Mouse (Mus musculus) cerebellum, adult 2 months (tissue): ENCODE results near the gene Tescl. TPM values are rescaled to one million over a fixed set of nuclear protein-coding genes. Genes with fewer than 3 reads are reported as not detected.
A peak's percentile ranks its signal among the peaks of the same experiment; 100 is the strongest.

Experiments used
- DNase-seq, 2 experiments: peaks; one replicate each; pipeline ENCODE4 v3.0.0; 2021
- H3K27ac ChIP-seq: fragments of 200-500 bp; 2 replicates; pipeline ENCODE4 v1.5.1; 2012; ENCODE audit warnings: low read length, control low read depth, inconsistent platforms; ENCODE audit not compliant: insufficient read depth
- H3K27me3 ChIP-seq: fragments of 200-500 bp; 2 replicates; pipeline ENCODE4 v1.6.1; 2012; ENCODE audit warnings: inconsistent platforms, mild to moderate bottlenecking, low read length, moderate library complexity; ENCODE audit not compliant: control insufficient read depth, insufficient read depth
- H3K4me1 ChIP-seq: fragments of 200-500 bp; 2 replicates; pipeline ENCODE4 v1.6.1; 2011; ENCODE audit warnings: low read length; ENCODE audit not compliant: control insufficient read depth, insufficient read depth
- H3K4me3 ChIP-seq: fragments of 200-500 bp; replicated peaks from 2 replicates; pipeline ENCODE3; 2011; ENCODE audit warnings: mild to moderate bottlenecking, low read depth, low read length, control low read depth; ENCODE audit not compliant: insufficient read depth
- CTCF ChIP-seq: fragments of 200-500 bp; IDR thresholded peaks from 2 replicates; pipeline ENCODE4 v1.5.1; 2011; ENCODE audit warnings: low read depth, mild to moderate bottlenecking, control low read depth, low read length, moderate library complexity, borderline replicate concordance; ENCODE audit not compliant: insufficient read depth
- POLR2A ChIP-seq: fragments of 200-500 bp; IDR thresholded peaks from 2 replicates; pipeline ENCODE4 v1.6.1; 2011; ENCODE audit warnings: low read length, control low read depth, borderline replicate concordance; ENCODE audit not compliant: insufficient read depth
- WGBS: fragments of 180-500 bp; shearing (Covaris S2); methylation state at CpG from one replicate; pipeline ENCODE4 v1.1.7; 2018; 5-methylcytosine and 5-hydroxymethylcytosine counted together
- polyA plus RNA-seq: library from polyadenylated mRNA; depleted of rRNA; stranded (reverse); fragments of >200 nt; gene quantifications from 2 replicates; pipeline ENCODE4 v1.2.3, GENCODE M21; 2012

The Tescl gene
- polyA plus RNA-seq, 1 experiment, result 0.39 TPM

DNA sequence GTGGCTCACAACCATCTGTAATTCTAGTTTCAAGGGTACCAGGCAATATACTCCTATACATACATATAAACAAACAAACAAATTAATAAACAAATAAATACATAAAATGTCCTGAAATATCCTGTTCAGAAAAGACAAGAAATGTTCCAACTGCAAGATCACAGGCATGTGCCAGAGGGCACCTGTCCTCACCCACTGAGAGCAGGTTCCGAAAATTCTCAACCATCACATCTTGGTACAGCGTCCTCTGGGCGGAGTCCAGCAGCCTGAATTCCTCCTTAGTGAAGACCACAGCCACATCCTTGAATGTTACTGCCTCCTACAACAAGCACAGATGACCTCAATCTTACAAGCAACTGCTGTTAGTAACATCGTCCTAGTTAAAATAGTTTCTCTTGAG, 39.0 kb downstream of the Tescl start:
- Histone ChIP-seq H3K27me3 (no peaks in the 10 kb centered on the region), H3K27ac (no peak overlapping the region), H3K4me1 (peaks cover 5% of the 10 kb centered on the region), H3K4me3 (no peak overlapping the region)
- no peak for DNase-seq
- 96% methylated on average over 4 of the region's 4 CpGs for WGBS
- TF ChIP-seq POLR2A, result no peak
- no peak for TF ChIP-seq CTCF

DNA sequence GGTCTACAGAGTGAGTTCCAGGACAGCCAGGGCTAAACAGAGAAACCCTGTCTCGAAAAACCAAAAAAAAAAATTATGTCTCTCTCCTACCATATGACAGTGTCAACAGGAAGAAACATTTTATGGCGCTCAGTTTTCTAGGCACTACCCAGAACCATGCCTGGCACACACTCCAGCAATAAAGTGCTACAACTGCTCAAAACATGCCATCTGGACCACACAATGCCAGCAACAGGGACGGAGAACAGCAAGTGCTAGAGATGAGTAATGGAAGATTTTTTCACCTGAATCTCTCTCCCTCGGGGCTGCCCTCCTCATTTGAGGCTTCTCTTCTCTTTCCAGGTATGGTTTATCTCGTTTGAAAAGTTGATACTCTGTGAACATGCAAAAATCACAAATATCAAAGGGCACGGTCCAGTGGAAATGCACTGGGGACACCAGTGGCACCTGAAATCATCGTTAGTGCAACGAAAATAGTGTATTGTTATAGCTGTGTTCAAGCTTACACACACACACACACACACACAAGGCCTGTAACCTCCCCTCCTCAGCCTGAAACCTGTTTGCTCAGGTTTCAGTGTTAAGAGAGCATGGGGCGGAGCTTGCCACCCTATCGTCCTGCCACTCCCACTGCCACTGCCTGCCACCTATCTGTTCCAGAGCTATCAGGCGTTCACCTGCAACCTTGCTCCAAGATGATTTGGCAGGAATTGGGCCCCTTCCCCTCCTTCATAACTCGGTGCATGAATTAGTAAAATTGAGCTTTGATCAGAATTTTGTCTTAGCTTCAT, 40.5 kb downstream of the Tescl start:
- Histone ChIP-seq H3K27ac (no peak overlapping the region), H3K4me3 (no peak overlapping the region), H3K4me1 (peaks cover 5% of the 10 kb centered on the region), H3K27me3 (no peaks in the 10 kb centered on the region)
- TF ChIP-seq CTCF (no peak), POLR2A (no peak)
- no peak for DNase-seq
- 77% methylated on average over 12 of the region's 12 CpGs for WGBS

DNA sequence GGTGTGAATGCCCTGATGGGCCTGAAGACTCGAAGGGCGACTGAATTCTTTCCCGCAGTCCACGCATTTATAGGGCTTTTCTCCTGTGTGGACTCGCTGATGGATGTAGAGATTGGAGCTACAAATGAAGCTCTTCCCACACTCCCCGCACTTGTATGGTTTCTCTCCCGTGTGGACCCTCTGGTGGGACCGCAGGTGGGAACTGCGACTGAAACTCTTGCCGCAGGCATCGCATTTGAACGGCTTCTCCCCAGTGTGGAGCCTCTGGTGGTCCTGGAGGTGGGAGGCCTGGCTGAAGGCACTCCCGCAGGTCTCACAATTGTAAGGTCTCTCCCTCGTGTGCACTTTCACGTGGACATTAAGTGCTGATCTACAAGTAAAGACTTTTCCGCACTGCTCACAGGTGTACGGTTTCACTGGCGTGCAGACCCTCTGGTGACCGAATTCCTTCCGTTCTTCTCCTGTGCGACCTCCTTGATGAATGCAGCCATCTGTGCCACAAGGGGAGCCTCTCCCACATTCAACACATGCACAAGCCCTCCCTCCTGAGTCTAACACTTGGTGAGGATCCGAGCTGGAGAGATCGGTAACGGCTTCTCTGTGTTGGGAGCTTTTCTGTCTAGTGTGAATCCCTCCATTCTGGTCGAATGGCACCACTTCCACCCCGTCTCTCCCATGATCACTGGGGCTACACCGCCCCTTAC, 42.2 kb downstream of the Tescl start:
- TF ChIP-seq CTCF (no peak), POLR2A (no peak)
- H3K4me3 ChIP-seq, result no peak overlapping the region
- peaks cover 5% of the 10 kb centered on the region for H3K4me1 ChIP-seq
- no peak overlapping the region for H3K27ac ChIP-seq
- 89% methylated on average over 27 of the region's 27 CpGs for WGBS
- no peaks in the 10 kb centered on the region for H3K27me3 ChIP-seq
- no peak for DNase-seq

DNA sequence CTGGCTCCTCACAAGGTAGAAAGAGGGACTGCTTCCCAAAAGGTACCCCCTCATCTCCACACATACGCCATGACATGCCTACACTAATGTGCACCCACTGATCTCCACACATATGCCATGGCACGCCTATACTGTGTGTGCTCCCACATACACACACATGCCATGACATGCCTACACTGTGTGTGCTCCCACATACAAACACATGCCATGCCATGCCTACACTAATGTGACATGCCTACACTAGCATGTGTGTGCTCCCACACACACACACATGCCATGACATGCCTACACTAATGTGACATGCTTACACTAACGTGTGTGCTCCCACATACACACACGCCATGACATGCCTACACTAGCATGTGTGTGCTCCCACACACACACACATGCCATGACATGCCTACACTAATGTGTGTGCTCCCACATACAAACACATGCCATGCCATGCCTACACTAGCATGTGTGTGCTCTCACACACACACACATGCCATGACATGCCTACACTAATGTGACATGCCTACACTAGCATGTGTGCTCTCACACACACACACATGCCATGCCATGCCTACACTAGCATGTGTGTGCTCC, 43.5 kb downstream of the Tescl start:
- no peak overlapping the region for H3K27ac ChIP-seq
- H3K4me1 ChIP-seq, result peaks cover 5% of the 10 kb centered on the region
- WGBS, result 97% methylated on average over 4 of the region's 4 CpGs
- DNase-seq, result no peak
- H3K27me3 ChIP-seq, result no peaks in the 10 kb centered on the region
- no peak overlapping the region for H3K4me3 ChIP-seq
- TF ChIP-seq POLR2A, result no peak
- no peak for TF ChIP-seq CTCF

DNA sequence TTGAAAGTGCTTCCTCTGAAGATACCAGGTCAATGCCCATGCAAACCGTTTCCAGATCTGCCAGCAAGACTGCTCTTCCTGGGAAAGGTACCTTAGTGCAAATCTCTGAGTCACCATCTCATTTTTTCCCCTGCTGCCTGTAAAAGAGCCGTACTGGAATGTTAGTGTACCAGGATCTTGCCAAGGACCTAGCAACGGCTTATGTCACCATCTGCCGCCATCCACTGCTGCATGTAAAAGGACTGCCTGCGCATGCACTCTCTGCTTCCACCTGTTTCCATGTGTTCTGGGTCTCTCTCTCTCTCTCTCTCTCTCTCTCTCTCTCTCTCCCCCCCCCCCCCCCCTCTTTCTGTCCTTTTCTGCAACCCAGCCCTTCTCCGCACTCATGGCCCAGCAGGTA, 45.2 kb downstream of the Tescl start:
- peaks cover 5% of the 10 kb centered on the region for H3K4me1 ChIP-seq
- no peaks in the 10 kb centered on the region for H3K27me3 ChIP-seq
- 51% methylated on average over 6 of the region's 6 CpGs for WGBS
- DNase-seq, result peak in 1 of 2 experiments; percentile 49
- no peak overlapping the region for H3K4me3 ChIP-seq
- H3K27ac ChIP-seq, result no peak overlapping the region
- TF ChIP-seq POLR2A (no peak), CTCF (no peak)

DNA sequence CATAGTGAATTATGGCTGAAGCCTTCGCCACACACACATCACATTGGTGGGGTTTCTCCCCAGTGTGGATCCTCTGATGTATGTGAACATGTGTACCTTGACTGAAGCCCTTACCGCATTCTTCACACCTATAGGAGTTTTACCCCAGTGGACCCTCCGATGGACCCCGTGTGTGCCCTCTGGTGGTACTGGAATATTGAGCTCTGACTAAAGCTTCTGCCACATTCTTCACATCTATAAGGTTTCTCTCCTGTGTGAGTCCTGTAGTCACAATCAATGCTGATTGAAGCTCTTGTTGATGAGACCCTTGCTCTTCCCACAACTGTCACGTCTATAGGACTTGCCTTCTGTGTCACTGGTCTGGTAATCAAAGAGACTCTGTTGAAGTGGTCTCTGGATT, 46.1 kb downstream of the Tescl start:
- no peaks in the 10 kb centered on the region for H3K27me3 ChIP-seq
- TF ChIP-seq POLR2A, result no peak
- TF ChIP-seq CTCF, result no peak
- no peak overlapping the region for H3K4me3 ChIP-seq
- H3K27ac ChIP-seq, result no peak overlapping the region
- H3K4me1 ChIP-seq, result peaks cover 5% of the 10 kb centered on the region
- DNase-seq, result no peak
- 87% methylated on average over 5 of the region's 5 CpGs for WGBS

DNA sequence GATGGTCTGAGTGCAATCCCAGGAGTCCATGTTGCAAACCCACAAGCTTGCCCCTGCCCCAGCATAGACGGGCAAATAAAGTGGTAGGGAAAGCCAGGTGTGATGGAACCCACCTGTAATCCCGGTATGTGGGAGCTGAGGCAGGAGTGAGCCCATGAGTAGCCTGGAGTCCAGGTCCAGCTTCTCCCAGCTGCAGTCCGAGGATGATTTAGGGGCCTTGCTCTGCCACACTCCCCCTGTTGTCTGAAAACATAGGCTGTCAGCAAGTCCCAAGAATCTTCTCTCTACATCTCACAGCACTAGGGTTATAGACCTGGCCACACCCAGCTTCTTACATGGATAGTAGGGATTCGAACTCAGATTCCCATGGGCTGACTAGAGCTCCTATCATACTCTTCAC, 46.8 kb downstream of the Tescl start:
- no peak overlapping the region for H3K27ac ChIP-seq
- H3K4me1 ChIP-seq, result peaks cover 5% of the 10 kb centered on the region
- no peak overlapping the region for H3K4me3 ChIP-seq
- WGBS, result 76% methylated on average over 4 of the region's 4 CpGs
- no peaks in the 10 kb centered on the region for H3K27me3 ChIP-seq
- DNase-seq, result no peak
- TF ChIP-seq CTCF (no peak), POLR2A (no peak)
